Mouse (Mus musculus): Measurements from ENCODE around the gene Afmid.
"Not testable (repeated sequence)": the region's sequence is repeated elsewhere in the genome, so short reads cannot be mapped to it uniquely, and the experiment has no call there.

The Afmid gene

DNA sequence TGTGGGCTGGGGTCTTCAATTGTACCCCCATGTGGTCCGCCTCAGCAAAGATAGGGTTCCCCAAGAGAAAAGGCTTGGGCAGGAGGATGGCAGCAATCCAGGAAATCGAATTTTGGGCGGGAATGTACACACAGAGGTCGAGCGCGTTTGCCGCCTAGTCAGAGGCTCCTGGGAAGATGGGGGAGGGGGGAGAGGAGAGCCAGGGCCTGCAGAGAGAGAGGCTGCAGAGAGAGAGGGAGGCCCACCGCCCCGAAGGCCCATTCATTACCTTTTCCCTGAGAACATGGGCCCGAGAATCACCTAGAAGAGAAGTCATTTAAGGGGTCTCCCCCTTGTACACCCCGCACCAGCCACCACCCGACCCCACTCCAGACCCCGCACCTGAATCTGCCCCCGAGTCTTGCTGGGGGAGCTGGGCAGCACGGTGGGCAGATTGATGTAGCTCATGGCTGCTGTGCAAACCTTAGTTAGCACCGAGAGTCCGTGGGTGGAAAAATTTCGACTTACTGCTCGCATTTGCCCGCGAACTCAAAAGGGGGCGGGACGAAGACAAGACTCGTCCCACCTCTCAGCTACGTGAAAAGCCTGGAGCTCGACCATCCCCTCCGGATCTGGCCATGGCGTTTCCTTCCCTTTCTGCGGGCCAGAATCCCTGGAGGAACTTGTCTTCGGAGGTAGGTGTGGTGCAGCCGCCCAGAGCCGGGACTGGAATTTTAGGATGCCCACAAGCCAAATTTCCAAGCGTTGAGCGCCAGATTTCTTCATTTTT is at the start of gene Afmid, which contains the start of gene Tk1:
TSS of gene Afmid (plus strand) at position 592 of the 769 bp plus-strand sequence.
TSS of gene Tk1 (minus strand) at position 760 of the 769 bp plus-strand sequence.
- peak; percentile 76 for DNase-seq

DNA sequence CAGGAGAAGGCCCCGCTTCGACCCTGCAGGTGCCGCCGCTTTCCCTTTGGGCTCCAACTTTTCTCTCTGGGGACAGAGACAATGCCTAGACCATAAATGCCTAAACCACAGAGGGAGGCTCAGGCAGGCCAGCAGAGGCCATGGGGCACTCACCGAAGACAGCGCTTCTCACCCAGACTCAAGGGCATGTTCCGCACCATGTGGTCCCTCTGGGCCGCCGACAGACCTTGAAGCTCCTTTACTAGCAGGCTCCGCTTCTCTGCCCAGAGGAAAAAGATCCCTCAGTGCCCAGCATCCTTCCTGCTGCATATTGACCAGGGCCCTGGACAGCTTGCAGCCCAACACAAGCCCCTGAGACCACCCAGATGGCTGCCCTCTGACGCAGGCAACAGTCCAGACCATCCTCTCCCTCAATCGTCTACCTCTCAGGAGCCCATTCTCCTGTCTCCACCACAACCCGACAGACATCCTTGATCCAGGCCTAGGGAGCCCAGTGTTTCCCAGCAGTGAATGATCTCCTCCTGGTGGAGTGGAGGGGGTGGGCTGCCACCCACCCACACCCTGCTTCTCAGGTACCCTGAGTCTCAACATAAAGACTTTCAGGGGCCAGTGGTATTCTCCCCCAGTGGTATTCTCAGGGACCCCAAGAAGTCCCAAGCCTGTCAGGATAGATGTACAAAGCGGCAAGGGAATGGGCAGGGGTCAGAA is 49.5 kb upstream of the Afmid start:
- no peak for DNase-seq

- no peak for DNase-seq
These were observed 48.6 kb upstream of the Afmid start for GRCm38 (mm10) chr11:117777111-117777510.

- no peak for DNase-seq
These were observed 47.7 kb upstream of the Afmid start for GRCm38 (mm10) chr11:117778031-117778430.

- peak; percentile 53 for DNase-seq
These were observed 46.8 kb upstream of the Afmid start for GRCm38 (mm10) chr11:117778851-117779433.

- DNase-seq, result peak; percentile 75
These were observed 46.1 kb upstream of the Afmid start for GRCm38 (mm10) chr11:117779434-117780198.

DNA sequence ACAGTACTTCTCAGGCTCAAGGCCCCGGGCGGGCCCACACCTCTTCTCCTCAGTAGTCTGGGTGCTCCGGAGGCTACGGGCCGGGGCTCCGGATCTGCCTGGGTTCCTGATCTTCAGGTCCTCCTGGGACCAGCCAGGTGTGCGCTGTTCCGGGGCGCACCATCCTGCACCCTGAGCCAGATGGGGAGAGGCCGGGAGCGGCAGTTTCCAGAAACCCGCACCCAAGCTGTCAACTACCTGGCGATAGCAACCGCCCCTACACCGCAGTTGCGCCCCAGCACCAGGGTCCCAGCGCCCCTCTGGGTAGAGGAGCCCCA is 45.6 kb upstream of the Afmid start:
- DNase-seq, result no peak

GRCm38 (mm10) chr11:117780582-117781111 is 45.1 kb upstream of the Afmid start:
- DNase-seq, result peak; percentile 92

- peak; percentile 86 for DNase-seq
These were observed 44.4 kb upstream of the Afmid start for GRCm38 (mm10) chr11:117781199-117781821.

GRCm38 (mm10) chr11:117781993-117782704 is 43.6 kb upstream of the Afmid start, which contains the start of the genes Tmc8 and Tmc6:
Gene Tmc8, plus strand, starts transcription at chr11:117782076.
Gene Tmc6, minus strand, starts transcription at chr11:117782198.
- peak; percentile 91 for DNase-seq

GRCm38 (mm10) chr11:117782705-117783034 is 43.1 kb upstream of the Afmid start:
- DNase-seq, result no peak

- peak; percentile 97 for DNase-seq
These were observed 42.6 kb upstream of the Afmid start for GRCm38 (mm10) chr11:117783089-117783488.

DNA sequence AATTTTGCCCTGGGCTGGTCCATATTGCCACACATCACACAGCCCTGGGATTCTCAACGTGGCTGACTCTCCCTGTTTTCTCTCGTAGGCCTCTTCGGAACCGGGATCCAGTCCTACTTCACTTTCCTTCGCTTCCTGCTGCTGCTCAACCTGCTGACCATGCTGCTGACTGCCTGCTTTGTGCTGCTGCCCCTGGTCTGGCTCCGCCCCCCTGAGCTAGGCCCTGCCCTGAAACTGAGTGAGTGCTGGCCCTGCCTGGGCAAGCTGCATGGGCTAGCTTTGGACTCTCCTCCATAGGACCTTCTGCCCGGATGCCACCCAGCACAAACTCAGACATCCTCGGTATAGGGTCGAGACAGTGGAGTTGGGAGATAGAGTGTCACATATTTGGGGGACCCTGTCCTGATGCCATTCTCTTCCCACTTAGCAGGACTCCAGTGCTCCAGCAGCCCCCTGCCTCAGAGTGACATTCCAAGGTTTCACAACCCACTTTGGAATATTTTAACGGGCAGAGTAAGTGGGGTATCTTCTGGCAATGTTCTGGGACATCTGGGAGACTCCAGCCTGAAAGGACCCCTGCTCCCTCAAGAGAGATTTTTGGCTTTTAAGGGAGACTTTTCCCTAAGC is 41.9 kb upstream of the Afmid start:
- peak; percentile 67 for DNase-seq

GRCm38 (mm10) chr11:117786294-117786693 is 39.4 kb upstream of the Afmid start:
- peak; percentile 86 for DNase-seq

DNA sequence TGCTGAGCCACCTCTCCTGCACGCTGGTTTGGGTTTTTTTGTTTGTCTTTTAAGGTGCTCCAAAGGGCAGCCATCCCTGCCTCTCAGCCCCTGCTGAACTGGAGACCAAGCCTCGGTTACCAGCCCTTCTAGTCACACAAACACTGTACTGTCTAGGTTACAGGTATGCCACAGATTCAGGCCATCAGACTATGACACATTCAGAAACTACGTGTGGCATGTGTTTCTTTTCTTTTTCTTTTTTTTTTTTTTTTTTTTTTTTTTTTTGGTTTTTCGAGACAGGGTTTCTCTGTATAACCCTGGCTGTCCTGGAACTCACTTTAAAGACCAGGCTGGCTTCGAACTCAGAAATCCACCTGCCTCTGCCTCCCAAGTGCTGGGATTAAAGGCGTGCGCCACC is 37.2 kb upstream of the Afmid start:
- DNase-seq, result not testable (repeated sequence)

- peak; percentile 85 for DNase-seq
These were observed 35.4 kb upstream of the Afmid start for GRCm38 (mm10) chr11:117790286-117790685.

GRCm38 (mm10) chr11:117790703-117791440 is 34.9 kb upstream of the Afmid start:
- peak; percentile 59 for DNase-seq

GRCm38 (mm10) chr11:117791441-117791761 is 34.3 kb upstream of the Afmid start:
- DNase-seq, result no peak

DNA sequence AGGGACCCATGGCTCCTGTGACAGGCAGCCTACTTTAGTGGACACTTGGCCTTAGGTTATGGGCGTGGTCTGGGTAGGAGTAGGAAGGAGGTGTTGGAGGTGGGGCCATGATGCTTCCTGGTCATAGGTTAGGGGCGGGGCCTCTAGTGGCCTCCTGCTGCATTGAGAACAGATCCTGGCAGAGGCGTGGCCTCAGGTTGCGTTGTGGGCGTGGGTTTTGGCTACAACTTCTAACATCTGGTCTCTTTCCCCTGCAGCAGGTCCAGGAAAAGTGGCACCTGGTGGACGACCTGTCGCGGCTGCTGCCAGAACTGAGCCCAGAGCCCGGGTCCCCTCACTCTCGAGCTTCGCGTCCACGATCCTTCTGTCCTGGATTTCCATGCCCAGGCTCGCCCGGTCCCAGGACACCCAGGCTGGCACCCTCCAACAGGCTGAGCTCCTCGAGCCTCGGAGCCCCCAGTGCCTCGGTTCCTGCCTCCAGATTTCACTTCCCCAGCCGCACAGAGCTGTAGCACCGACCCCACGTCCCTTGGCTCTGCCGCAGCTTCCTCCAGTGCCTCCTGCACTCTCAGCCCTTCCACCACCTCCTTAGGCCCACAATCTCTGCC is 33.3 kb upstream of the Afmid start:
- peak; percentile 72 for DNase-seq

- peak; percentile 53 for DNase-seq
These were observed 31.6 kb upstream of the Afmid start for GRCm38 (mm10) chr11:117794035-117794551.

Measured in thymus, postnatal 4 days (tissue).